Mouse (Mus musculus) kidney, postnatal 0 days (tissue): ENCODE data around the gene Lrrd1. TPM values are rescaled to one million over a fixed set of nuclear protein-coding genes. Genes with fewer than 3 reads are reported as not detected.
"Not testable (repeated sequence)": the region's sequence is repeated elsewhere in the genome, so short reads cannot be mapped to it uniquely, and the experiment has no call there.

ENCODE experiments used
- ATAC-seq: fragments of 200-750 bp; cut with Nextera tagmentation; replicated peaks from 2 replicates; pipeline ENCODE4 v1.8.0; 2017; ENCODE audit warnings: low read depth, moderate number of reproducible peaks, moderate TSS enrichment, moderate library complexity; ENCODE audit not compliant: low FRiP score
- DNase-seq: peaks from one replicate; pipeline ENCODE4 v3.0.0-alpha.2; 2016; ENCODE audit warnings: low spot score
- H3K27ac ChIP-seq: fragments of 300-500 bp; sonication (generic); 2 replicates; pipeline ENCODE4 v1.5.1; 2014; ENCODE audit warnings: mild to moderate bottlenecking
- H3K27me3 ChIP-seq: fragments of 300-500 bp; sonication (generic); 2 replicates; pipeline ENCODE4 v1.6.1; 2014; ENCODE audit warnings: low read length, mixed read lengths; ENCODE audit not compliant: insufficient read depth
- H3K36me3 ChIP-seq: fragments of 300-500 bp; sonication (generic); 2 replicates; pipeline ENCODE4 v1.6.1; 2014; ENCODE audit warnings: low read length, mixed read lengths; ENCODE audit not compliant: insufficient read depth
- H3K4me1 ChIP-seq: fragments of 300-500 bp; sonication (generic); replicated peaks from 2 replicates; pipeline ENCODE4 v1.6.1; 2014; ENCODE audit warnings: antibody characterized with exemption, low read length, mixed read lengths; ENCODE audit not compliant: insufficient read depth
- H3K4me2 ChIP-seq: fragments of 300-500 bp; sonication (generic); 2 replicates; pipeline ENCODE4 v1.6.1; 2014; ENCODE audit warnings: mild to moderate bottlenecking, low read length, moderate library complexity, mixed read lengths
- H3K4me3 ChIP-seq: fragments of 300-500 bp; sonication (generic); replicated peaks from 2 replicates; pipeline ENCODE4 v1.5.1; 2014; ENCODE audit warnings: low read depth, low read length
- H3K9ac ChIP-seq: fragments of 300-500 bp; sonication (generic); 2 replicates; pipeline ENCODE4 v1.6.1; 2014; ENCODE audit warnings: low read depth, low read length
- H3K9me3 ChIP-seq: fragments of 300-500 bp; sonication (generic); replicated peaks from 2 replicates; pipeline ENCODE4 v1.6.1; 2016; ENCODE audit warnings: low read length, inconsistent platforms, mixed read lengths
- CTCF ChIP-seq: IDR thresholded peaks from 2 replicates; pipeline ENCODE4 v1.5.1; 2016; ENCODE audit warnings: antibody characterized with exemption, low read depth, mild to moderate bottlenecking, moderate library complexity
- WGBS: fragments of 180-500 bp; shearing (Covaris S2); extraction: QIAGEN DNeasy Blood & Tissue Kit; methylation state at CpG from one replicate; pipeline ENCODE4 v1.1.7; 2014; 5-methylcytosine and 5-hydroxymethylcytosine counted together
- polyA plus RNA-seq: library from polyadenylated mRNA; unstranded; fragments of >200 nt; fragmentation: Nextera tagmentation; extraction: Ambion mirVana; gene quantifications from 2 replicates; pipeline ENCODE4 v1.2.1, GENCODE M21; 2015

Lrrd1 gene
- not detected in 2 replicates for polyA plus RNA-seq

GRCm38 (mm10) chr5:3845026-3845425 is at the start of gene Lrrd1:
TSS of gene Lrrd1 (plus strand) at chr5:3845173.
- H3K36me3 ChIP-seq, result no peaks in the 10 kb centered on the region
- no peaks in the 10 kb centered on the region for H3K4me1 ChIP-seq
- H3K4me3 ChIP-seq, result peak within 1 kb of the TSS; percentile 15
- H3K27ac ChIP-seq, result no peak within 1 kb of the TSS
- 6% methylated on average over 24 of the region's 24 CpGs for WGBS
- TF ChIP-seq CTCF, result no peak
- ATAC-seq (no peak), DNase-seq (peak; percentile 5)
- H3K9ac ChIP-seq, result peak within 1 kb of the TSS; percentile 48
- no peaks in the 10 kb centered on the region for H3K9me3 ChIP-seq
- H3K4me2 ChIP-seq, result peak within 1 kb of the TSS; percentile 61
- H3K27me3 ChIP-seq, result no peaks in the 10 kb centered on the region

GRCm38 (mm10) chr5:3797101-3797500 is 47.9 kb upstream of the Lrrd1 start:
- not testable (repeated sequence) for H3K4me1 ChIP-seq, H3K36me3 ChIP-seq, DNase-seq, H3K9me3 ChIP-seq, ATAC-seq, H3K27ac ChIP-seq, H3K4me3 ChIP-seq, H3K9ac ChIP-seq, H3K4me2 ChIP-seq, H3K27me3 ChIP-seq
- 100% methylated on average over 2 of the region's 2 CpGs for WGBS

DNA sequence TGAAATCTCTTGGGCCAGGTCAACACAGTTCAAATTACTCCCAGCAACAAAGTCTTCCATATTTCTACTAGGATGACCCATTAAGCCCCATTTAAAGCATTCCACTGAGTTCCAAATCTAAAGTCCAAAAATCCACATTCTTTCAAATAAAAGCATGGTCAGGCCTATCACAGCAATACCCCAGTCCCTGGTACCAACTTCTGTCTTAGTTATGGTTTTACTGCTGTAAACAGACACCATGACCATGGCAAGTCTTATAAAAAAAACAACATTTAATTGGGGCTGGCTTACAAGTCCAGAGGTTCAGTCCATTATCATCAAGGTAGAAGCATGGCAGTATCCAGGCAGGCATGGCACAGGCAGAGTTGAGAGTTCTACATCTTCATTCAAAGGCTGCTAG is 46.3 kb upstream of the Lrrd1 start:
- H3K4me2 ChIP-seq, DNase-seq, ATAC-seq, H3K4me3 ChIP-seq, H3K9ac ChIP-seq, H3K27ac ChIP-seq, H3K4me1 ChIP-seq, H3K9me3 ChIP-seq, H3K27me3 ChIP-seq, H3K36me3 ChIP-seq: not testable (repeated sequence)

GRCm38 (mm10) chr5:3800041-3800440 is 44.9 kb upstream of the Lrrd1 start:
- no peaks in the 10 kb centered on the region for H3K4me1 ChIP-seq
- WGBS, result 91% methylated on average over 1 of the region's 1 CpGs
- no peak overlapping the region for H3K9ac ChIP-seq
- H3K27me3 ChIP-seq, result no peaks in the 10 kb centered on the region
- TF ChIP-seq CTCF, result no peak
- no peaks in the 10 kb centered on the region for H3K36me3 ChIP-seq
- no peak overlapping the region for H3K4me2 ChIP-seq
- no peak overlapping the region for H3K4me3 ChIP-seq
- no peaks in the 10 kb centered on the region for H3K9me3 ChIP-seq
- H3K27ac ChIP-seq, result no peak overlapping the region
- DNase-seq (no peak), ATAC-seq (no peak)

- H3K4me2 ChIP-seq, result peak overlapping the region; percentile 30; the same call in 1 of the 2 replicates
- 77% methylated on average over 4 of the region's 4 CpGs for WGBS
Observed at GRCm38 (mm10) chr5:3800881-3801280, 44.1 kb upstream of the Lrrd1 start.

GRCm38 (mm10) chr5:3801672-3802432 is 43.1 kb upstream of the Lrrd1 start:
- Histone ChIP-seq H3K27me3 (no peaks in the 10 kb centered on the region), H3K9me3 (no peaks in the 10 kb centered on the region), H3K27ac (peak overlapping the region; percentile 90), H3K4me1 (no peaks in the 10 kb centered on the region), H3K9ac (peak overlapping the region; percentile 82), H3K4me2 (peak overlapping the region; percentile 80), H3K36me3 (no peaks in the 10 kb centered on the region), H3K4me3 (peak overlapping the region; percentile 85)
- no peak for TF ChIP-seq CTCF
- ATAC-seq (no peak; the same call in 1 of the 2 replicates), DNase-seq (peak; percentile 33)
- WGBS, result 4% methylated on average over 18 of the region's 18 CpGs

More at GRCm38 (mm10) chr5:3800881-3801280, 44.1 kb upstream of the Lrrd1 start:
- Histone ChIP-seq H3K4me3 (no peak overlapping the region), H3K27me3 (no peaks in the 10 kb centered on the region), H3K4me1 (no peaks in the 10 kb centered on the region), H3K9ac (no peak overlapping the region), H3K9me3 (no peaks in the 10 kb centered on the region), H3K36me3 (no peaks in the 10 kb centered on the region), H3K27ac (no peak overlapping the region)
- no peak for ATAC-seq
- no peak for TF ChIP-seq CTCF
- DNase-seq, result no peak
